8 mouse cellular contexts compared by ENCODE assay signal in the genomic region with DNA sequence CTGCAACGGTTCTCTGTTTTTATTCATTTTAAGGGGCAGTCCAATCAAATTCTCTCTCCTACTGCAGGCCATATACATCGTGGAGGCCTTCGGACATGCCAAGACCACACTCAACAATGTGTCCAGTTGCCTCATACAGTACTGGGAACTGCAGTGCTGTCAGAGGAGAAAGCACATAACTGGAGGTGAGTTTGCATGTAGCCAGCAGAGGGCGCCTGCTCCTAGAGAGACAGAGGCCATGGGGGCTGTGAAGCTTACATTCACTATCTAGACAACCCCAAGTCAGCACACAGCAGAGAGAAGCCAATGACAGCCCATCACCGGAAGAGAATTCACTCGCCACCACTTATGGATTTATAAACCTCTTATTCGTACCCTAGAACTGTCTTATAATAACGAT.
DNase-seq lines count a peak whose midpoint lies in the region.

No protein-coding gene starts in this region.

- intact Hi-C loops in heart, postnatal 14 days (cut with DNase I), result loop anchor here (10.0 kb wide), 2 partner anchors 1061 to 1171 kb away; no protein-coding TSS in a partner anchor
- intact Hi-C loops in left cerebral cortex, postnatal 14 days (cut with DNase I), result no loop called here

- DNase-seq in layer of hippocampus, adult 11-12 months (ENCODE audit: low spot score), result peak; percentile 49
- no peak for DNase-seq in layer of hippocampus, adult 9-10 months (ENCODE audit: low spot score)
- peak; percentile 77 for DNase-seq in MN1 (ENCODE audit: low spot score)
- peak; percentile 42 to 51 for DNase-seq in cerebellum, postnatal 4 days (ENCODE audit: low spot score in 2 of 2)
- peak; percentile 29 to 61 for DNase-seq in heart, postnatal 14 days
- peak; percentile 63 to 65 for DNase-seq in left cerebral cortex, postnatal 14 days (ENCODE audit: low spot score in 2 of 2)
- DNase-seq in natural killer cell, adult 2 months (ENCODE audit: low spot score in 2 of 2), result peak; percentile 5 to 21
- no peak for DNase-seq in urinary bladder, adult 2 months (ENCODE audit: low spot score)

Comparison
In these comparisons a context has a peak if more than half of its experiments do, and no peak if none do; other contexts are left out.
1. DNase-seq: peak in layer of hippocampus, adult 11-12 months (single experiment), MN1 (single experiment), cerebellum, postnatal 4 days (2 of 2), heart, postnatal 14 days (2 of 2), left cerebral cortex, postnatal 14 days (2 of 2) and natural killer cell, adult 2 months (2 of 2); none in layer of hippocampus, adult 9-10 months (single experiment) and urinary bladder, adult 2 months (single experiment).